Mouse (Mus musculus) cerebellum, adult 11-12 months (tissue): ENCODE measurements at regions not wholly inside any gene's neighbourhood (a gene's known extent, or its start where the extent isn't known, plus 50 kb on each side); places are given as distances from the start of the nearest gene placed in this dataset.

Source experiments
- DNase-seq: peaks from one replicate; pipeline ENCODE4 v3.0.0; 2022

DNA sequence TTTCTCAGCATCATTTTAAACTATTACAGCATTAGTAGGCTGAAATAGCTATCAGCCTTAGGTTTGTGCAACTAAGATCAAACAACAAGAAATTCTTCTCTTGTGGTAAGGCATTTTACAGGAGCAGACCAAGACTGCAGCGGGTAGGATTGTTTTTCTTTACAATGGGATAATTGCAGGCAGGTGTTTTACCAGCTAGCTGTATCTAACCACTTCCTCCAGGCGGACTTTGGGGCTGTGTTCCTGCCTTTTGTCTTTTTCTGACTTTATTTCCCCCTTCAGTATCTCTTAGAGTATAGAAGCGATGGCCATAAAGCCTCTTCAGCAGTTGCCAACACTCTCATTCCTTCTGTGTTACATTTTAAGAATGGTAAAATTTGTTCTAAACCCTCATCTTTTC lies 84.8 kb upstream of the Hs6st1 start:
- DNase-seq, result no peak

DNA sequence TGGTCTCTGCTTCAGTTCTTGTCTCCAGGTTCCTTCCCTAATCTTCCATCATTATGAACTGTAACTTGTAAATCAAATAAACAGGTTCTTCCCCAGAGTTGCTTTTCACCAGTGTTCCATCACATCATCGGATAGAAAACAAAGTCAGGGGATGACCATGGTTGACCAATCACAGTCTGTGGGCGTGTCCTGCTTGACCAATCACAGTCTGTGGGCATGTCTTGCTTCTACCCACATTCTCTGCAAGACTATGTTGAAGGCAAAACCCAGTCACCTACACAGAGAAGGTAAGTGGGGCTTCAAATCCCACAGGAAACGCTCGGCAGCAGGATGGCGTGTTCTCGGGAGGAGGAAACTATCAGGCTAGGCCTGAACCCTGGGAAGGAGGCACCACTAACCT lies 82.9 kb upstream of the Hs6st1 start:
- DNase-seq, result no peak

DNA sequence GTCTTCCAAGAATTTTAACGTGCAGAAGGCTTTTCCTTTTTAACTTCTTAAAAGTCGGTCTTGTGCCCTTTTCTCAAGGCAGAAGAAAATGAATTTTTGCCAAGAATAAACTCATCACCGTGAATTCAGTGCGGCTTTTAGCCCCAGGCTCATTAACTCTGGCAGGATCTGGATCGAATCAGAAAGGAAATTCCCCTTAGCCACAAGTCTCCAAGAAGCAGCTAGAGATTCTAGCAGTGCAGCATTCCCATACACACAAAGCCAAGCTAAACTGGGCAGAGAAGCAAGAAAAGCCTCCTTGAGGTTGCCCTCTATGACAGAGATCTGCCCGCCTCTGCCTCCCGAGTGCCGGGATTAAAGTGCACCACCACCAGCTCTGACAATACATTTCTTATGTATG lies 81.5 kb upstream of the Hs6st1 start:
- DNase-seq, result no peak

DNA sequence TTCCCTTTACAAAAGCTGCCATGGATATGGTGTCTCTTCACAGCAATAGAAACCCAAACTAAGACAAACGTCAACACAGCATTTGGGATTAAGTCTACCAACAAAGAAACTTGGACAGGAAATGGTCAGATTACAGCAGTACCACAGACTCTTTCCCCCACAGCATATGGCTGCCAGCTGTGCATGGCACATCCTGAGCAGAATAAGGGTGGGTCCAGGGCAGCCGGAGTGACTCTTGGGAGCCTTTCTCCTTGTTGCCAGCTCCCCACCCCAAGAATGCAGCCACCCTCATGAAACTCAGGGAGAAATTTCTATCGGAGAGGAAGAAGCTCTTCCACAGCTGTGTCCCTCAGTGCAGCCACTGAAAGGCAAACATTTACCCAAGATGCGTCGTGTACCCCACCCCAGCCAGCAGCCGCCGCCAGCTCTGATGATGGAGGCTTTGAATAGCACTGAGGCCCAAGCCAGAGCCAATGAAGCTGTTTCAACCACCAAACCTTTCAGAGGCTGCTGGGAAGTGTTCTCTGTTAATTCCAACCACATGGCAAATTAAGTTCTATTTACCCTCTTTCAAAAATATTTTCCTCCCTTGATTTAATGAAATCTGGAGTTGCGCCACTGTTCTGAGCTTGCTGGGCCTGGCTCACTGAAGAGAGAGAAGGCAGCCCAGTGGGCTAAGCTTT lies 75.8 kb upstream of the Hs6st1 start:
- no peak for DNase-seq

DNA sequence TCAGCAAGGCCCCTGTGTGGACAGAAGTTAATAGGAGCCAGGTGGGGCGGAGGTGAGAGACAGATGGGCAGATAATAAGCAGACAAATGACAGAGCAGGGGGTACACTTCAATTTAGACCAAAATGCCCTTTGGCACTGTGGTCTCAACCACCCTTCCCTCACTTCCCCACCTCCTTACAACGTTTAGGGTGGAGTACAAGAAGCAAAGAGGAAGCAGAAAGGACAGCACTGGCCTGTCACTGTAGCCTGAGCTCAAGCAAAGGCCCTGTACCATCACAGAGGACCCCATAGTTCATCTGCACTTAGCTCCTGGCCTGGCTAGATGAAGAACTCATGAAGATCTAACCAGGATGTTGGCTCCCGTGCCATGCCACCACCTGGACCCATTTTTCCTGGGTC lies 75.3 kb upstream of the Hs6st1 start:
- peak; percentile 9 for DNase-seq

DNA sequence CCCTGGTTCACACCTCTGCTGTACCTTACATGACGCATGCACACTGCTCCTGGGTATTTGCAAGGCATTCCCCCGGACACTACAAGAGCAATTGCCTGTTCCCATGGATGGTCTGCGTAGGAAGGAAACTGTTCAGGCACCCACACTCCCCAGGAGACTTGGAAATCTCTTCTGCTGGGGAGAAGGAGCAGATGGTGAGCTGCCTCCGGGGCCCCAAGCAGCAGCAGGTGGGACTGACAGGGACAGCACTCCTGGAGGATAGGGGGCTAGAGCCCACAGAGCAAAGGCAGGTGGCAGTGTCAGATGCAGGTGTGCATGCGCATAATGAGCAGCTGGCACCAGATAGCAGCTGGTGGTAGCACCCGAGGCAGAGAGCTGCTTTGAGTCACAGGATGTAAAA lies 72.5 kb upstream of the Hs6st1 start:
- DNase-seq, result no peak

DNA sequence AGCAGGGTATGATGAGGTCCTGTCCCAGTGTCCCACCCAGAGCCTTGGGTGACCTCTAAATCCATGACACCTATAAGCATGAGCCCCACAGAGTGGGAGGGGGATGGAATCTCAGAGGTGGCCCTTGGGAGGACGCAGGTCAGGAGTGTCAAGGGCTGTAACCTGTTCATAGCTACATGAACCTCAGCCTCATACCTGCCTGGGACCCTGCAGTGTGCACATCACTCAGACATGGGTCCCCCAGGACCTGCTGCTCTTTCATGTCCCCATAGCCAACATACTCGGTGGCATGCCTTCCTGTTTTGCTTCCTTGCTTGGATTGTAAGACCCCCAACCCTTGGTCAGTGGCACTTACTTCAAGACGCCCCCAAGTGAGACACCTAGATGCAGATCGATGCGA lies 66.9 kb upstream of the Hs6st1 start:
- DNase-seq, result no peak

DNA sequence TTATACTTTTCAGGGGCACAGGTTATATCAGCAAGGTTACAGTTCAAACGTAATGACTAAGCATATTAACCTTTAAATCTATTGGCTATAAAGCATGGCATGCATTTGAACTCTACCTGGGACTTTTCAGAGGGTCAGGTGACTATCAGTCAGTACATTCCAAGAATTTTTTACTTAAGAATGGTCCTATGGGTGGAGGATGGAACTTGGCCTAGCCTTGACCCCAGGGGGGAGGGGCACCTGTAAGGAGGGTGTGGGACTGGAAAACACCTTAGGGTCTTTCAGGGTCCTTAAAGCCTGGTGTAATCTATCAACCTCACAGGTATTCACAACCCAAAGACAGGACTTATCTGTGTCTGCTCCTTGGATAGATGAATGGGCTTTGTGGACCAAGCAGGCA lies 66.4 kb upstream of the Hs6st1 start:
- DNase-seq, result no peak

DNA sequence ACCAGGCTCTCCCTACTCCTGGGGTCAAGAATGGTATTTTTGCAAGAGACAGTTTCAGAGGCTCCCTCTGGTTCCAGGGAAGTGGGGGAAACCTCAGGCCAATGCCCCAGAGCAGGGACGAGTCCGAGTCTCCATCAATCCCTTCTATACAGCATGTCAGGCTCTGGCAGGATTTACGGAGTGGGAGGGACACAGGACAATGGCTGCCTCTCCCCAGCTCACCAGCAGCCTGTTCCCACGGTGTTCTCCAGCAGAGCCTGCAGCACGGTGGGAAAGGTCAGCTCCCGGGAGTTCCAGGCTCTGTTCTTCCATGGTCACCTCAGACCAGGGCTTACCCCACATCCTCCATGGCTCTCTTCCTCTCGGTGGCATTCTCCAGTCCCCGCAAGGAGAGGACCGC lies 64.6 kb upstream of the Hs6st1 start:
- DNase-seq, result no peak

DNA sequence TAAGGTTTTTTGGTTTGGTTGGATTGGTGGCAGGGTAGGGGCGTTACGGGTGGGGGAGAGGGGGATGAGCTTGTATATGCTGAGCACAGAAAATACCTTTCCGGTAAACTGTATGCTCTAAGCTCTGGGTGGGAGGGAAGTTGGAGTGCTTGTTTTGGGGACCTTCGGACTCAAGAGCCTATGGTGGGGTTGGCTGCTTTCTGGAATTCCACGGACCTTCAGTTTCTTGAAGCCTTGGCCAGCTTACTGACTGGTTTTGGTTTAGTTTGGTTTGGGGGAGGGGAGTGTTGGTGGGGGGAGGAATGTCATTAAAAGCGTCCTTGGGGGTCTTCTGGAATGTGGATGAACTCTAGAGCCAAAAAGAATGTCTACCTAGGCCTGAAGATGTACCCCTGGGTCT lies 59.6 kb upstream of the Hs6st1 start:
- DNase-seq, result no peak

DNA sequence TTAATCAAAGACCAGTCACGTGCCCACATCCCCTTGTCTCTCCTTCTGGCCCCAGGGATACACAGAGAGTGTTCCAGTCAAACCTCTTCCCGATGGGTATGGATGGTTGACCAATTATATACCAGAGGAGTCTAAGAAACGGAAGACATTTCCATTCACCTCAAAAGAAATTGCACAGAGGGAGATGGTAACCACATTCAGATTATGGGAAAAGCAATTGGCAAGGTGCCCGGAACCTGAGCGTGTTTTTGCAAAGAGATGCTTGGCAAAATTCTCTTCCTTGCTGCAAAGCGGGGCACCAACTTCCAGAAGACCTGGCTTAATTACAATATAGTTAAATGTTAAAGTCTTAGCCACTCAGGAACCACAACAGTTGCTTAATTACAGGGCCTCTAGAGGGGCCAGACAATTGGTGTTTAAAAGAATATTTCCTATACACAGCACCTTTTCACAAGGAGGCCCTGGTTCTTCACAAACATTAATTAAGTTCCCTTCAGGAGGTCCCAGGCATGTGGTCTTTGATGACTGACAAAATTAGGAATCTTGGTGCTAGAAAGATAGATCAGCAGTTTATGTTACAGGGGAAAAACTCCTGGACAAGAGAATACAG lies 59.1 kb upstream of the Hs6st1 start:
- peak; percentile 18 for DNase-seq

DNA sequence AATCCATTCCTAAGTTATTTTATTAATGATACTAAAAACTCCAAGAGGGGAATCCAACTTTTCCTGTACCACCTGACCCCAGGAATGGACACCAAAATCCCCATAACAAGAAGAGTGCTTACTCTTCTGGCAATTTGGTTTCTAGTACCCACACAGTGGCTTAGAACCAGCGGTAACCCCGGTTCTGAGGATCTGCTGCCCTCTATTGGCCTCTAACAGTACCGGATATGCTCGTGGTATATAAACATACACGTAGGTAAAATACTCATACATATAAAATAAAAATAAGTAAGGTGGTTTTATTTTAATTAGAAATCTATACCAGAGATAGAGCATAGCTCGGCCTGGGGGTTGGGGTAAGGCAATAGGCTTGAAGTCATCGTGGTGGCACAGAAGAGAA lies 58.0 kb upstream of the Hs6st1 start:
- no peak for DNase-seq

DNA sequence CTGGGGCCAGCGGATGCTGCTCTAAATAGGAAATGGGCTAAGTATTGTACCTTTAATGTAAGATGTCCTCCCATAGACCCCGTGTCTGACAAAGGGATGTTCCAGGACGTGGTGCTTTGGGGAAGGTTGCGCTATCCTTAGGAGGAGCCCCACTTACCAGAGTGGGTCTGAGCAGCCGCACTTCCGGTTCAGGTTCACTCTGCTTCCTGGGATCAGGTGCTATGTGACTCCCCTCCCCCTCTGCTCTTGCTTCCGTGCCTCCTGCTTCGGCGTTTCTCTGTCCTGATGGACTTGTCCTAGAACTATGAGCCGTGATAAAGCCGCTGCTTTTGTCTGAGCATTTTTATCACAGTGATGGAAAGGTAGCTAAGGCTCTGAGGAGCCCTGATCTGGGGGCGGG lies 57.4 kb upstream of the Hs6st1 start:
- DNase-seq, result no peak

DNA sequence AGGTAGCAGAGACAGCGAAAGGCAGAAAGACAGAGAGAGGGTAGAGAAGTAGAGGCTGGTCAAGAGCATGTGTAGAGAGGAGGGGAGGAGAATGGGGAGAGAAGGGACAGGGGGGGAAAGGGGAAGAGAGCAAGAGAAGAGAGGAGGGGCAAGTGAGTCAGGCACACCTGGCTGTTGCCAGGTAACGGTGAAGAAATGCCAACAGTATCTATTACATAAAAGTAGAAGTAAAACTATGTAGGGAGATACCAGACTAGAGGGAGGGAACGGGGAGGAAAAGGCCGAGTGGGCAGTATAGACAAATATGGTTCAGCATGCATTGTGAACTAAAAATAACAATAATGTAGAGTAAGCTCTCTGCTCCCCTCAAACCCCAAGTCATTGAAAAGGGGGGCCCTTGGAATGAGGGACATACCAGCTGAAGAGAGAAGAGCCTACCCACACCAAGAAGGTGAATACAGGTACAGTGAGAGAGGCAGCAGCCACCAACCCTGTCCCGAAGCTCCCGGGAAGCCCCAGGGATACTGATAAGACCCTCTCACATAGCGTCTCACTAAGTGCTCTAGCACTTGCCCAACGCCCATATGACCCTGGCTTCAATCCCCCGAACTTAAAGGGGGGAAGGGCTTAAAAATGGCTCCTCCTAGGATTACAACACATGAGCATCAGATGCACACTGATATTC lies 56.0 kb upstream of the Hs6st1 start:
- DNase-seq, result no peak

DNA sequence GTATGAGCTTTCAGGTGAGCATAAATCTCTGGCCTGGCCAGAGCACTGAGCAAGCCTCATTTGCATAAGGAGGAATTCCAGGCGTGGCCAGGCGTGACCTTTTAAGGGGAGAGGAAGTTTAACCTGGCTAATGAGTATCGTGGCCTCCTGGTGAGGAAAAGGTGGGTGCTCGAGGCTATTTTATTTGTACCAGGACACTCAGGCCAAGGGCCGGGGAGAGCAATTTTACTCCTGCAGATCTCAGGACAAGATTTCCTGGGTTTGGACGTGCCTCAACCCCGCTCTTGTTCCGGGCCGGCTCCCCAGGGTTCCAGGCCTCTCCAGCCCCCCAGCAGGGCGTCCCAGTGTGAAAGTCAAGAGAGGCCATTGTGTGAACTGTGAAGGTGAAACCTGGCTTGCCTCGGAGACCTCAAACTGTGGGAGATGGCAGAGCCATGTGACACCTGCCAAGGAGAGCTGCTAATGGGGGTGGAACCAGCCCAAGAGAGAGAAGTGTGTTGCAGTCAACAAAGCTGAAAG lies 54.3 kb upstream of the Hs6st1 start:
- no peak for DNase-seq

DNA sequence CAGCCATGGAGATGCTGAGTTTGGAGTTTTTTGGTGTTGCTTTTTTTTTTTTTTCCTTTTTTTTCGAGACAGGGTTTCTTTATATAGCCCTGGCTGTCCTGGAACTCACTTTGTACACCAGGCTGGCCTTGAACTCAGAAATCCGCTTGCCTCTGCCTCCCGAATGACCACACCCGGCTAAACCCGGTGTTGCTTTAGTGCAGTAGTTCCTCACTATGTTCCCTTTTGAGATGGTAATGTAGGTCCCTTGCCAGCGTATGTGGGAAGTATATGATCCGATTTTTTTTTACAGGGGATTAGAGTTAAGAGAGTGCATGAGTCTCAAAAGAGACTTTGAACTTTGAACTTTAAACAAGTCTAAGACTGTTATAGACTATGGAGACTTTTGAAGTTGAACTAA lies 53.8 kb upstream of the Hs6st1 start:
- no peak for DNase-seq

DNA sequence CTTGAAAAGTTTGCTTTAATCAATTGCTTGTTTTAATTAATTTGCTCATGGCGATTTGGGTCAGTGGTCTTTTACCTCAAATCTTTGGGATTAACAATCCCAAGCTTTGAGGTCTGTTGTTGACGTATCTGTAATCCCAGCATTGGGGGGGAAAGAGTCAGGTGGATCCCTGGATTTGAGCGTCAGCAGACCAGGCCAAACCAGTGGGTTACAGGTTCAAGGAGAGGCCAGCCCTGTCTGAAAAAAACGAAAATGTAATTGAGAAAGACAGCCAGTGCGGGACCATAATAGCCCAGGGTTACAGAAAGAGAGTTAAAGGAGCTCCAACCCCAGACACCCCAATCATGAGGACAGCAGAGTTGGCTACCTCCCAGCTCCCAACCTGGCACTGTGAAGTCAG lies 53.0 kb upstream of the Hs6st1 start:
- no peak for DNase-seq

DNA sequence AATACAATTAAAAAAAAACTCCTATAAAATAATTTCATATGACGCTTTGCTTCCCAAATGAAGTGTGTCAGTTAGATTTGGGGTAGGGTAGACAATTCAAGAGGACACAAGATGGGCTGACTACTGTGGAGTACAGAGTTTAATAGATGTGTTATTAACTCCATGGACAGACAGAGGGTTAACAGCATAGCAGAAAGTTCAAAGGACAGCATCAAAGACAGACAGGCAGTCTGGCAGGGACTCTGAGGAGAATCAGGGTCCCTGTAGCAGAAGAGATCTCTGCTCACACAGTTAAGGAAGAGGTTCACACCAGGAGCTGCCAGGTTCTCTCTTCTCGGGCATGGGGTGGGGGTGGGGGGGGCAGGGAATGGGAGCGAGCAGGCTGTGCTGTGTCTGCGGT lies 51.6 kb upstream of the Hs6st1 start:
- no peak for DNase-seq

DNA sequence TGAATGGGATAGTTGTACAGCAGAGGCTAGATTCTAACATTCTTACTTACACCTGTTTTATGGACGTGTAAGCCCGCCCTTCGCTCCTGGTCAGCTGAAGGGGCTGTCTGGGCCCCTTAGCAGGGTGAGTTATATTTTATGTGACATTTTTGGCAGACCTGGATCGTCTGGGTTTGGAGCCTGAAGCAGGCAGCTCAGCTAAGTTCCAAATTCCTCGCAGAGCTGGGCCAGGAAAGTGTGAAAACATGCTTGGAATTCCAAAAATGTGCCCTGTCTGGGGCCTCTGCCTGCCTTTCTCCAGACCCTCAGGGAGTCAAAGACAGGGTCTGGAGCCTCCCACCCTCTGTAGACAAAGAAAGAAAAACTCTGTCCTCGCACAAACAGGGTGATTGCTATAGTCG lies 51.1 kb upstream of the Hs6st1 start:
- DNase-seq, result no peak

DNA sequence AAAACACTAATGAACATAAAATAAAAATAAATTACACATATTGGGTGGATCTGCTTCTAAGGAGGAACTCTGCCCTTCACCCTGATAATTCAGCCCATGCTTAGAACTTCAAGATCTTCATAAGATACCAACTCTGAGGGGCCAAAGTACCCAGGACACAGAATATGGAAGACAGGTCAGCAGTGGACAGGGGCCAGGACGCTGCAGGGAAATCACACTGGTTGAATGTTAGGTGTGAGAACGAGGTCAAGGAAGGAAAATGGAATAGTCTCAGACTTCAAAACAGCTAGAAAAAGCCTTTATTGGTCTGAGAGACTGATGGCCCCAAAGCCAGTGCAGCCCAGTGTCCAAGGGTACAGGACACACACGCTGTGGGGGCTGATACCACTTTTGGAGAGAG lies 50.5 kb upstream of the Hs6st1 start:
- DNase-seq, result no peak
